Mouse (Mus musculus) thymus, adult 2 months (tissue): ENCODE measurements at regions not wholly inside any gene's neighbourhood (a gene's known extent, or its start where the extent isn't known, plus 50 kb on each side); places are given as distances from the start of the nearest gene placed in this dataset.

Experiments
- DNase-seq: peaks from one replicate; pipeline ENCODE4 v3.0.0; 2021
- H3K27ac ChIP-seq: fragments of 200-500 bp; 2 replicates; pipeline ENCODE4 v1.5.1; 2012; ENCODE audit warnings: low read length, control low read depth; ENCODE audit not compliant: control insufficient read depth, insufficient read depth
- H3K27me3 ChIP-seq: fragments of 200-500 bp; 2 replicates; pipeline ENCODE4 v1.6.1; 2012; ENCODE audit warnings: mild to moderate bottlenecking, low read length, moderate library complexity, mixed read lengths; ENCODE audit not compliant: control insufficient read depth, insufficient read depth
- H3K36me3 ChIP-seq: fragments of 200-500 bp; 2 replicates; pipeline ENCODE4 v1.6.1; 2012; ENCODE audit warnings: mild to moderate bottlenecking, low read length, moderate library complexity; ENCODE audit not compliant: control insufficient read depth, insufficient read depth
- H3K4me1 ChIP-seq: fragments of 200-500 bp; replicated peaks from 2 replicates; pipeline ENCODE4 v1.6.1; 2012; ENCODE audit warnings: low read length; ENCODE audit not compliant: control insufficient read depth, insufficient read depth
- H3K4me3 ChIP-seq: fragments of 200-500 bp; 2 replicates; pipeline ENCODE4 v1.5.1; 2012; ENCODE audit warnings: mild to moderate bottlenecking, low read length, control low read depth, moderate library complexity; ENCODE audit not compliant: control insufficient read depth, insufficient read depth
- CTCF ChIP-seq: fragments of 200-500 bp; IDR thresholded peaks from 2 replicates; pipeline ENCODE4 v1.5.1; 2012; ENCODE audit warnings: mild to moderate bottlenecking, control low read depth, low read length, moderate library complexity, borderline replicate concordance; ENCODE audit not compliant: control insufficient read depth, poor library complexity, insufficient read depth; ENCODE audit errors: extremely low read depth
- POLR2A ChIP-seq: fragments of 200-500 bp; IDR thresholded peaks from 2 replicates; pipeline ENCODE4 v1.6.1; 2012; ENCODE audit warnings: mild to moderate bottlenecking, low read length, control low read depth, moderate library complexity; ENCODE audit not compliant: control insufficient read depth, poor library complexity, insufficient read depth; ENCODE audit errors: extremely low read depth
- WGBS: fragments of 180-500 bp; shearing (Covaris S2); methylation state at CpG from one replicate; pipeline ENCODE4 v1.1.7; 2018; 5-methylcytosine and 5-hydroxymethylcytosine counted together

DNA sequence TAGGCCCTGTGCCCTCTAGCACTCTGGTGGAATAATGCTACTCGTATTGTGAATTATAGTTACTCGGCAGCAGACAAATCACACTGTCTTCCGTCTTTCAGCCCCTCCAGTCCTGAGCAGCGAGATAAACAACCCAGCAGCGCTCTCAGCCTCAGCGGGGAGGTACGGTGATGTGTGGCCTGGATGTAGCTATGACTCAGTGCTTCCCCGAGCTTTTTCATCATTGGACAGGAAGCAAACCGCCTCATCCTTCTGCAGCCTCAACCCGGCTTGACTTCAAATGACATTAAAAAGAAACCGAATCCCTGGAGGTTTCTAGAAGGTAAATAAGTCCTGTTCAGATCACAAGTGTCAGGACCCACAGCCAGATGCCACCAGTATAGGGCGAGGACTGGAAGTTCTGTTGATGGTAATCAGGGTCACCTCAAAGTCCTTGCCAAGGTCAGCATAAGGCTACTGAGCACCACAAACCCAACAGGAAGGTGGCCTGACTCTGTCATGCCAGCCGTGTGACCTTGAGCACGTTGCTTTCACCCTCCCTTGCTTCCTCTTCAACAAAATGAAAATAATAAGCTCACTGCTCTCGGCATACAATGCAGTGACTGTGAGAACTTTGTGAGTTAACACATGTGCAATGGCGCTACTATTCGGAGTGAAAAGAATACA is 199.0 kb upstream of the Hes1 start:
- Histone ChIP-seq H3K27ac (no peak overlapping the region), H3K36me3 (no peaks in the 10 kb centered on the region), H3K4me1 (peaks cover 6% of the 10 kb centered on the region), H3K4me3 (no peak overlapping the region), H3K27me3 (no peaks in the 10 kb centered on the region)
- 34% methylated on average over 17 of the region's 17 CpGs for WGBS
- DNase-seq, result no peak
- TF ChIP-seq CTCF, result no peak
- TF ChIP-seq POLR2A, result no peak

DNA sequence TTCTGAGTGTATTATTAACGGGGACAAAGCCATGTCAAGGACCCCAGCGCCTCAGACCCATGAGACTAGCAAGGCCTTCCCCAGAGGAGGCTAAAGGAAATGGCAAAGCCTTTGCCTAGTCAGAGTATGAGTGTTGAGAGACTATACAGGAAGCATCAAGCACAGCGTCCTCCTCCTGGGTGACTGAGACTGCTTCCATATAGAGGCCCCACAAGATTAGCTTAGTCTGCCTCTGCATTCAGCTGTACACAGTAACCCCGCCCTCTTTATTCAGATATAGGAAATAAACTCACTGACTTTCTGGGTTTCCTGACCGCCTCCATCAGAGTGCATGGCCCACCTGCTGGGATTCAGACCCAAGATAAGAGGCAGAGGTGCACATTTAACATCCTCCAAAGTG is 192.8 kb upstream of the Hes1 start:
- no peaks in the 10 kb centered on the region for H3K27me3 ChIP-seq
- no peak for DNase-seq
- no peaks in the 10 kb centered on the region for H3K4me1 ChIP-seq
- TF ChIP-seq CTCF, result no peak
- TF ChIP-seq POLR2A, result no peak
- no peaks in the 10 kb centered on the region for H3K36me3 ChIP-seq
- no peak overlapping the region for H3K27ac ChIP-seq
- WGBS, result 87% methylated on average over 5 of the region's 5 CpGs
- H3K4me3 ChIP-seq, result no peak overlapping the region

GRCm38 (mm10) chr16:29876196-29876595 is 188.0 kb upstream of the Hes1 start:
- WGBS, result 62% methylated on average over 8 of the region's 8 CpGs
- Histone ChIP-seq H3K27ac (no peak overlapping the region), H3K4me3 (no peak overlapping the region), H3K36me3 (no peaks in the 10 kb centered on the region), H3K27me3 (no peaks in the 10 kb centered on the region), H3K4me1 (peaks cover 3% of the 10 kb centered on the region)
- DNase-seq, result no peak
- TF ChIP-seq POLR2A (no peak), CTCF (no peak)

DNA sequence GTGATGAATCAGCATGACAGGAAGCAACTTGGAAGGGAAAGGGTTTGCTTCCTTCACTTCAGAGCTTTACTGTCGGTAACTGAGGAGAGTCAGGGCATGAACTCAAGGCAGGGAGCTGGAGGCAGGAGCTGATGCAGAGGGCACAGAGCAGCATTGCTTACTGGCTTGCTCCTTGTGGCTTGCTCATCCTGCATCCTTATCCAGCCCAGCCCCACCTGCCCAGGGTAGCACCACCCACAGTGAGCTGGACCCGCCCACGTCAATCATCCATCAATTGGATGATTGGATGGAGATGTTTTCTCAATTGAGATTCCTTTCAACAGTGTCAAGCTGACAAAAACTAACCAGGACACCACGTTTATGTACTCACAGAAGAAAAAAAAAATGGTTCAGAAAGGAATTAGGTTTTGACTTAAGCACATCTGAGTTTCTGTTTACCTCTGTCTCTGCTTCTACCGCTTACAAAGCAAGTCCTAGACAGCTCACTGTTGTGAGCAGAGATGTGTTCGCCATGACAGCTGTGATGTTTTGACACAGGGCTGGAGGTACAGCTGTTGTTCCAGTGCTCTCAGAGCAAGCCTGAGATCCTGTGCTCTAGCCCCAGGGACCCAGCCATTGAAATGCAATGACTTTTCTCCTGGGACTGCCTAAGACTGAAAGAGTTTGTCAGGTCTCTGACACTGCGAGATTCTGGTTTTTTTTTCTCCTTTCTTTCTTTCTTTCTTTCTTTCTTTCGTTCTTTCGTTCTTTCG is 186.6 kb upstream of the Hes1 start:
- Histone ChIP-seq H3K4me1 (peaks cover 3% of the 10 kb centered on the region), H3K4me3 (no peak overlapping the region), H3K27me3 (no peaks in the 10 kb centered on the region), H3K36me3 (no peaks in the 10 kb centered on the region), H3K27ac (no peak overlapping the region)
- DNase-seq, result no peak
- TF ChIP-seq POLR2A, result no peak
- TF ChIP-seq CTCF, result no peak
- 65% methylated on average over 10 of the region's 10 CpGs for WGBS

- TF ChIP-seq CTCF (no peak), POLR2A (no peak)
- no peak overlapping the region for H3K4me3 ChIP-seq
- WGBS, result 96% methylated on average over 6 of the region's 6 CpGs
- H3K27me3 ChIP-seq, result no peaks in the 10 kb centered on the region
- no peak overlapping the region for H3K27ac ChIP-seq
- H3K4me1 ChIP-seq, result peaks cover 3% of the 10 kb centered on the region
- no peaks in the 10 kb centered on the region for H3K36me3 ChIP-seq
- no peak for DNase-seq
Measured at GRCm38 (mm10) chr16:29879665-29880064, 184.5 kb upstream of the Hes1 start.

GRCm38 (mm10) chr16:29881497-29881896 is 182.7 kb upstream of the Hes1 start:
- no peak for DNase-seq
- whole genome bisulfite sequencing, result 90% methylated on average over 12 of the region's 12 CpGs
- Histone ChIP-seq H3K27me3 (no peaks in the 10 kb centered on the region), H3K36me3 (no peaks in the 10 kb centered on the region), H3K27ac (no peak overlapping the region), H3K4me1 (peaks cover 3% of the 10 kb centered on the region), H3K4me3 (no peak overlapping the region)
- TF ChIP-seq CTCF (no peak), POLR2A (no peak)
